Mouse (Mus musculus) hindlimb bud, embryonic 11.5 days (tissue): Measurements from ENCODE around the gene Hoxa11.

ENCODE experiments used
- DNase-seq: peaks from one replicate; pipeline ENCODE4 v3.0.0-alpha.2; 2012; ENCODE audit warnings: low read depth, low spot score; ENCODE audit errors: extremely low spot score

Hoxa11 gene

DNA sequence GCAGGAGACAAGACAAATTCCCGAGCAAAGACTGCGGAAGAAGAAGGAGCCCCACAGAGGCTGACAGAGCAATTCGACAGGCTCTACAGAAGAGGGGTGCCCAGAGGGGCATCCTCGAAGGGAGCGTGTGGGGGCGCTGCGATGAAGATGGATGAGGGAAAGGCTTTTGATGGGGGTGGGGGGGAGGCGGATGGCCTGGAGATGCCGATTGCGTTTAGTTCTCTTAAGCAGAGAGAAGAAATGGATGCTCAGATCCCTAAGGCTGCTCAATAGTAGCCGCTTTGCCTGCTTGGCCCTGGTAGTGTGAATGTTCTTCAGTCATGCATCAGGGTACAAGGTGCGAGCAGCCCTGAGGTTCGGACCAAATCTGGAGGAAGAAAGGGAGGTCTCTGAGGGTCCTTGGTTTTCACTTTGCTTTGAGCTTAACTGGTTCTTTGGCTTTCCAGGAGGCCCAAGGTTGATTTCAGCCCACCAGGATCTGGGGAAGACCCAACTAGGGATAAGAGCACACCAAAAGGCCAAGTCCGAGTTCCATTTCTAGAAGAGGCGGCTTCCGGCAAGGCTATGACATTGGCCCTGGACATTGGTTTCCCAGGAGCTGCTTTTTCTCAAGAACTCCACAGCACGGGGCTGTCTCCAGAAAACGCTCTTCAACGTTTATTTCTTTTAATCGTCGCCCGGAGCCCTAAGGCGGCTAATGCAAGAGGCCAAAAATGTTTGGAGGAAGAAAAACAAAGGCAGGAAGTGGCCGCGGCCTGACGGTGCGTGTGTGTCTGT lies 3.2 kb upstream of the Hoxa11 start:
- DNase-seq = no peak

DNA sequence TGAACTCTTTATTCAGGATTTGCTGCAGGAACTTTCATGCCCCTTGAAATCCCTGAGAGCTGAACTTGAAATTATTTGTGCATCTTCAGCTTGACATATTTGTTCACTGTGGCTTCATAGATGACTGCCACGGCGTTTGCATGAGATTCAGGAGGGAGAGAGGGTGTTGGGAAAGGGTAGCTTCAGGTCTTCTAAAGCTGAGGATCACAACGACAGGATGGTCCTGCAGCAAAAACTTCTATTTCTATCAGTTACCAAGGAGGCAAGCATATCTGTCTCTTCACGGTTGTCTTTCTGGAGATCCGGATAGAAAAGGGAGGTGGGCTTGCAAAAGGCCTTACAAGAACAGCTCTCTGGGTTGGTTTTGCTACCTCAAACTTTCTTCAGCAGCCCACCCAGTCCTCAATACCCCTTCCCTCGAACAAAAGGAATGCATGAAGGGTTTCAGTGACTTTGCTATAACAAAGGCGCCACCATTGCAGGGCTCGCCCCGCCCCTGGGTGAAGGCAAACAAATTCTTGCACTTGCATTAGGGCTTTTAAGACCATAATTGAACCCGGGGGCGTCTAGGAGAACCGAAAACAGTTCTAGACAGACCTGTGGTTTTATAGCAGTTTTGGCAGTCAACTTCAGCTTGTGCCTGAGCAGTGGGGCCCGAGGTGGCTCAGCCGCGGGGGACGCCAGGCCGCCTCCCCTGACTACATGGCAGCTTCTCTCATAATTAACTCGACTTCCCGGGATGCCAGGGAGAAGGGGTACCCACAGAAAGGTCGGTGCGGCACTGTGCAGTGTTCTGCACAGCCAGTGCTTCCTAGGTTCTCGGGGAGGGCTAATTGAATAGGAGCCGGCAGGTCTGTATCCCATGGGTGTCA lies 2.4 kb upstream of the Hoxa11 start:
- DNase-seq = no peak

DNA sequence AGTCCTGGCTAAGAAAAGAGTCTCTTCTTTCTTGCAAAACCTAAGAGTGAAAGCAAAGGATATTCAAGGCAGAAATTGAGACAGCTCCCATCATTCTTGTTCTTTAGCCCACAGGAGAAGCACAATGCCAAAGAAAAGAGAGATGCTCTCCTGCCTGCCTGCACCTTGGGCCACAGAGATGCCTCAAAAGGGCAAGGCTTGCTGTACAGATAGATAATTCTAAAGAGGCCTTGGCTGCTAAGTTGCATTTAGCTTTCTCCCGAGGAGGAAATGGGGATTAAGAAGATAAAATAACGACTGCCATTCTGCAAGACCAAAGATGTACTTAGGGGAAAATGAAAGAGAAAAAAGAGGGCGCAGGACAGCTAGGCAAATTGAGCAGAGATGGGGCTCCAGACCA lies 1.3 kb upstream of the Hoxa11 start:
- DNase-seq = no peak

DNA sequence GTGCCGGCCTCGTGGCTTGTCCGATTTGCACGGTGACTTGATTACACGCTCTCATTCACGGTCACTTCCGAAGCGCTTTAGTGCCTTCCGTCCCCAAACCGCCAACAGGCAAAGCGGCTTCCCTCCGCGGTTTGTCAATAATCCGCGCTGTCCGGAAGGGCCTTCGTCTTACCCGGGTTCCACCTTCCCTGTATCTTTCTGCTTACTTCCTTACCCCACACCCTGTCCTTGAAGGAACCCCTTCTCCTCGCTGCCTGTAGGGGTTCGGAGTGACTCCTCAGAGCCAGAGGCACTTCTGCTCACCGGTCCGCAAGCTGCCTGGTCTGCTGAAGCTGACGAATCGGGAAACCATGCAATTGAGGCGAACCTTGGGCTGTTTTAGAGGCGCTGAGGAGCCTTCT lies 793 bp upstream of the Hoxa11 start:
- no peak for DNase-seq

DNA sequence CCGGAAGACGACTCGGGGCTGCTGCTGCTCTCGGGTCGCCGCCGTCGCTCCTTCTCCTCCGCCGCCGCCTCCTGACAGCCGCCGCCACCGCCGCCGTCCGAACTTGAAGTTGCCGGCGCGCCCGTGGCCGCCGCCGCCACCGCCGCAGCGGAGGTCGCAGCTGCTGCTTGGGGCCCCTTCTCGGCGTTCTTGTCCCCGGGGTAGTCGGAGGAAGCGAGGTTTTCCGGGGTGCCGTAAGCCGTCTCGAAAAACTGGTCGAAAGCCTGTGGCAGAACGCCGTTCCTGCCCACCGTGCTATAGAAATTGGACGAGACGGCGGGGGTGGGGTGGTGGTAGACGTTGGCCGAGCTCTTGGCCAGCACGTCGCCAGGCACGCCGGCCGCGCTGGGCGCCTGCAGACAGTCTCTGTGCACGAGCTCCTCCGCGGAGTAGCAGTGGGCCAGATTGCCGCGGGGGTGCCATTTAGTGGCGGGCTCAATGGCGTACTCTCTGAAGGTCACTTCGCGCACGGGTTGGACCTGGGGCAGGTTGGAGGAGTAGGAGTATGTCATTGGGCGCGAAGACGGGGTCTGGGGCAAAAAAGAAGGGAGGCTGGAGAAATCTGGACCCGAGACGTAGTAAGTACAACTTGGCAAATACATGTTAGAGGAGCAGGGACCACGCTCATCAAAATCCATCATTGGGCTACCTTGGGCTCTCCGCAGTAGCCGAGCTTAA lies 412 bp downstream of the Hoxa11 start:
- no peak for DNase-seq

DNA sequence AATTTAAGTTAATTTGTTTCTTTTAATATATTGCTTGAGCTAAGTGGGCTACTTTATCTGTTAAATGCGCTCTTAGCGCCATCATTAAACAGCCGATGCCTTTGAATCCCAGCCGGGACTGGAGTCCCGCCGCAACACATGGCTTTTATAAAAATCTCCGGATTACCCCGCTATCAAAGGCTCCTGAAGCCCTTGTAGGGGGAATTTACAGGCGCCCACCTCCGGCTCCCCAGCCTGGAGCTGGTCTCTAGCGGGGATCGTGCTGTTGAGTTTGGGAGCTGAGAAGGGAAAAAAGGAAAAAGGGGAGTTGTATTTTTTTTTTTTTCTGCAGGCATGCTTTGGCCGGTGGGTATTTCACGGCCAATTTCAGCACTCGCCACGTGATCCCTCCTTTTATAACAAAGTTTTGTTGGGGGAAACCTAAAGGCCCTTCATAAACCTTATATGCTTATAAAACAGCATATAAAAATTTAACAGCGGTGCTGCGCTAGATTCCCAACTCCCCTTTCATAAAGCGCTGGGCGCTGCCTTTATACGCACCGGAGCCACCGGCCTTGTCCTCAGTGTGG lies 1.1 kb downstream of the Hoxa11 start:
- DNase-seq = no peak

DNA sequence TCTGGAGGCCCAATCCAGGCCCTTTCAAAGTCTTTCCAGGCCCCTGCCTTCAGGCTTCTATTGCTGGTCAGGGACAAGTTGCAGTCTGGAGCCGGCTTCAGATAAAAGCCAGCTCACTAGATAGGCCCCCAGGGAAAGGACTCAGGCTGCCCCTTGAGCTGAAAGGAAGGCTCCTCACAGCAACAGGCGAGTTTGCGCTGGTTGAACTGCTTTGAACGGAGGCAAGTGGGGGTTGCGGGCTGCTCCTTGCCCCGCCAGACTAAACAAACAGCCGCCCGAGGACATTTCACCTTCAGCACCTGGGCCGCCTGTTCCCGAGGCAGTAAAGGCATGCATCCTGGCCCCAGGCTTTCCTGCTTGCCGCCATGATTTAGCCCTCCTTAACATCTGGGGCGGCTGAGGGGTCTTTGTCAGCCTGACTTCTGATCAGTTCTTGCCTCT lies 1.9 kb downstream of the Hoxa11 start:
- no peak for DNase-seq

DNA sequence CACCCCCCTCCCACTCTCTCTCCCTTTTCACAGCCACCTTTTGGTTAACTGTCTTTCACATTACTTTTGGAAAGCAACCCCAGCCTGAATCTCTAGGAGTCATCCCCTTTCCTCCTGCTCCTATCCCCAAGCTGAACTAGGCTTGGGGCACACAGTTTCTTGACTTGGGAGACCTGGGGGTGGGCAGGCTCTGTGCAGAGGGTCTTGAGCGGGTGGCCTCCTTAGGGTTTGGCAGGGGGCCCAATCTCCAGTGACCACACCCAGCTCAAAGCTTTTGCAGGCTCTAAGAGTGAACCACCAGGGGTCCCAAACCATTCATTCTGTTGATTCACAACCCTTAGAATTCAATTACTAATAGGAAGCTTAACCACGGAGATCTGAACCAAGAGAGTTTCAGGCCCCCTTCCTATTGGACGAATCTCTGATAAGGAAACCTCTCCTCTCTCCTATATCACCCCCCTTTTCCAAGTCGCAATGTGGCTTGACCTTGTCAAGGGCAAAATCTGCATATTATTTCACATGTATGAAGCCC lies 2.7 kb downstream of the Hoxa11 start:
- no peak for DNase-seq

DNA sequence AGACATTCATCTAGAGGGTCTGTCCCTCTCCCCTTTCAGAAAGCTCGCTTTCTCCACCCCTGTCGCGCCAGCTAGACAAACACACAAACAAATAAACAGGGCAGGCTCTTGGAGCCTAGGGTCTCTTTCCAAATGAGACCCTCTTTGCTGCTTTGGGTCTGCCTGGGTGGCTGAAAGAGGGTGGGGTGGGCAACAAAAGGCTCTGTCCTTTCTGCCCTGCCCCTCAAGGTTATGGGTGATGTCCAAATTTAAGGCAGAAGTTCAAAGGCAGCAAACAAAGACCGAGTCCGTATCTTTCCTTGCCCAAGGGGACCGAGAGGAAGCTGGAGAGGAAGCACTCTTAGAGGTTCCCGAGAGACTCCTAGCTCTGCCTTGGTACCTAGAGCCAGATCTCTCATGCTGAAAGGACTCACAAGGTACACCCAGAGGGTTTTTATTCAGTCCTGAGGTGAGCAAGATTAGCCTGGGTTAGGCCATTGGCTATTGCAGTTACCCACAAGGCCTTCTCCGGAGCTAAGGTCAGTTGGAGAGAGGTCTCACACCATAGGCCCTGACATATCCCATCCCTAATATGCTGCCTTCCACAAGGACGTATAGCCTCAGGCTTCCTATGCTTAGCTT lies 4.5 kb downstream of the Hoxa11 start:
- no peak for DNase-seq

DNA sequence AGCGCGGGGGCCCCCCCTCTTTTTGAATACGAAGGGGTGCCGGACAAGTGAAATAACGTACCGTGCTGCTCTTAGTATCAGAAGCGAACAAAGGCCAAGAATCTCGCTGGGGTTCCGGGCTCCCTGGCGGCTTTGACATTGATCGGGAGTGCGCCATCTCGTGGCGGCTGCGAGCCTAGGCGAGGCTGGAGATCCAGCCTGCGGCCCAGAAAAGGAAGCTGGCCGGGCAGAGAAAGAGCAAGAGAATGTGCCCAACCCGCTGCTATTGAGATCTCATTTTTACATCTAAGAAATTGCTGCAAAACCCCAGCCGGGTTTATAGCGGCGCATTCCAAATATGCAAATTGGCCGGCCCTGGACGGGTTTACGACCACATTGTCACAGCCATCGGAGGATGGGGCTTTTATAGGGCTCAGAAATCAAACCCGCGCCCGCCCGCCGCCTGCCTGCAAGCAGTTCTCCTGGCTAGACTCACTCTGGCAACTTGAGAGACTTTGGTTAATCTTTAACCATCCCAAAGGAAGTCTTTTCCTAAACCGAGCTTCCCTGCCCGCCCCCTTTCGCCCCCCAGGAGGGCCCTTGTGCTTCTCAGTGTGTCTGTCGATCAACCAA lies 5.1 kb downstream of the Hoxa11 start, which contains the start of gene Hoxa10:
Gene Hoxa10 (minus strand): TSS at position 466 of the 612 bp plus-strand sequence.
- no peak for DNase-seq

DNA sequence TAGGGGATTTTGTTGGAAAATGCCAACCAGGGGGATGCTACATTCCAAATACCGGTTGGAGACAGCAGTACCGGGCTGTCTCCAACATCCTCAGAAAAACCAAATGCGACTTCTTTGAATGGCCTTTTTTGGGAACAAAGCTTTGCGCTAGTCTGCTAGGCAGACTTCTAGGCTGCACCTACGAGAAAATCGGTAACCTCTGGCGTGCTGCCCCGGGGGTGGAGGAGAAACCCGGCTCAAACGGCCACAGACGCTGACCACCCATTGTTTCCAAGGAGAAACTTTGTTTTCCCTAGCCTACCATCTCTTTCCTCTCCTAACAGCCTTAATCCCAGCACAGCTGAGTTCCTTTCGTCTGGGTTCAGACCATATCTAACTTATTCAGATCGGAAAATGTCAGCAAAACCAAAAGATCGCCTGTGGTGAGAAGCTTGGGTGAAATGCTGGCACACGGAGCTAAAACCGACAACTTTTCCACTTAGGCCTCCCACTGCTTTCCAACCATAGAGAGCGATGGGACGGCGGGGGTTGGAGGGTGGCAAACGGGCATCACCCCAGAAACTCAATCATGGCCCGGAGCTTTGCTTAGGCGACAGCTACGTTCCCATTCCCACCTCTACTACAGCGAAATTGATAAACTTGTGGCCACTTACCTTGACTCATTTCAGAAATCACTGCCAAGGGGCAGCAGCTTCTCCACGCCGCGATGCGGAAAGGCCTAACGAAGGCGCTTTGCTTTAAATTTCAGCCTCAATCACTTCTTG lies 5.8 kb downstream of the Hoxa11 start:
- no peak for DNase-seq

DNA sequence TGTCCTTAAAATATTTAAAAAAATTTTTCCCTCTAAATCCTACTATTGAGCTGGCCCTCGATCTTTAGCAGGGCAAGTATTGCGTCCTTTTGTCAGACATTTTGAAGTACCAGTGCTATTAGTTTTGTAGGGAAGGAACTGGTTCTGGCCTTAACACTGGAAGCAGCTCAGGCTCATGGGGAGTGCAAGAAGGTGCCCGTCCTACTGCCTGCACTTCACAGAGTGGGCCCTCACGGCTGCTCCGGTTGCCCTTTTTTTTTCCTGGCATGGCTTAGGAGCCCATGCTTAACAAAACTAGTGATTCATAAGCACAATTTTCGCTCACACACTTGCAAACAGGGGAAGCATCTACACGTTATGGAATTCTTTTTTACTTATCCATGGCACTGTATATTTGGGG lies 6.6 kb downstream of the Hoxa11 start:
- no peak for DNase-seq

DNA sequence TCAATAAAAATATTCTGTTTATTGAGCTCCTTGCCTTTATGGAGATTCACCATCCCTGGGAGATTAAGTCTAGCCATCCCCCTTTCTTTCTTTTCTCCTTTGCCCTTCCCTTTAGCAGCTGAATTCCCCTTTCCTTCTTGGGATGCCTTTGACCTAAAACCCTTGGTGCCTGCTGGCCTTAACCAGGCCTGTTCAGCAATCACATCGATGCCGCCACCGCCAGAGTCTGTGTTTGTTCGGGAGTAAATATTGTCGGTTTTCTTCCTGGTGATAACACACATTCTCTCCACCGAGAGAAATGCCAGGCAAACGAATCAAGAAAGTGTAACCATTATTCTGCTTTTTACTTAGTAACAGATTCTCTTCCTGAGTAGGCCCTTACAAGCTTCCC lies 7.5 kb downstream of the Hoxa11 start:
- no peak for DNase-seq

DNA sequence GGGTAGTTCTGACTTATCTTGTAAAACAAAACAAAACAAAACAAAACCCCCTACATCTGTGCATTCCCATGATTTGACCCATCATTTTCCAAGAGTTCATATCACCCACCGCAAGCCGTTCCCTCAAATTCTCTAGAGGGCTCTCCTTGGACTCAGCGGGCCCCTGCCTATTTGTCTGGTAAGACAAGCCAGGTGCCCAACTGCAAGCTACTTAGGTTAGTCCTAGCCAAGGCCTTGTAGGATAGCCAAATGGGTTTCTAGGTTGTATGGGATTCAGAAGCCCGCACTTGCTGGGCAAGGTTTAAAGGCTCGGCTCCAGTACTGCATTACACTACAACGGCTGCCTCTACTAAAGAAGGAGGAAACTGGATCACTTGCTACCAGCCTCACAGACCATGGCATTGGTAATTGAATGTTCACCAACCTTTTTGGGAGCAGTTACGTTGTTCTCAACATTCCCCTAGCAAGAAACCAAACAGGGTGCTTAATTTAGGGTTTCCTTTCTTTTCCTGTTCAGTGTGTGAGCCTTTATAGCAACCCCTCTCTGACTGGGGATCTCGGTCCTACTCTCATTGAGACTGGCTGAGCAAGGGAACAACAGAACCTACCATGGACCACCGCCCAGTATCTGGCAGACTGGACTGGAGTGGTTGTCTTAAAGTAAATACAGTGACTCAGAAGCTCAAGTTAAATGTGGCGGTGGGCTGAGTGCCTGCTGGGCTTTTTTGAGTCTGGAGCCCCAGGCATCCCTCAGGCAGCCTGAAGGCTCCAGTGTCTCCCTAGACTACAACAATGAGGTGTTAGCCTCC lies 8.1 kb downstream of the Hoxa11 start:
- no peak for DNase-seq

DNA sequence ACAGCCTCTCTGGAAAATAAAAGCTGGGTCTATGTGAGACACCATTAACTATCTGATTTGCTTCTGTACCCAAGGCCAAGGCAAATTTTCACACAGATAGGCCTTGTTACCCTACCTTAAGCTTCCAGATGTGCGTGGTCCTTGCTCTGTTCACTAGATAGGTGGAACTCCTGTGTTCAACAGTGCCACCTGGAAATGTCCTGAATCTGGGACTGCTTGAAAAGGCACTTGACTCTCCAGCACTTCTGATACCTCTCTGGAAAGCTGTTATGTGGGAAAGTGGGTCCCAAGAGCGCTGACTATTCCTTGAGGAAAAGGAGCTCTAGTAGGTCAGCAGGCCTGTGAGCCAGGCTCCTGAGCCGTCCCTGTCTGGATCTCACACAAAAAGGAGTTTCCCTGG lies 8.8 kb downstream of the Hoxa11 start:
- DNase-seq = no peak

DNA sequence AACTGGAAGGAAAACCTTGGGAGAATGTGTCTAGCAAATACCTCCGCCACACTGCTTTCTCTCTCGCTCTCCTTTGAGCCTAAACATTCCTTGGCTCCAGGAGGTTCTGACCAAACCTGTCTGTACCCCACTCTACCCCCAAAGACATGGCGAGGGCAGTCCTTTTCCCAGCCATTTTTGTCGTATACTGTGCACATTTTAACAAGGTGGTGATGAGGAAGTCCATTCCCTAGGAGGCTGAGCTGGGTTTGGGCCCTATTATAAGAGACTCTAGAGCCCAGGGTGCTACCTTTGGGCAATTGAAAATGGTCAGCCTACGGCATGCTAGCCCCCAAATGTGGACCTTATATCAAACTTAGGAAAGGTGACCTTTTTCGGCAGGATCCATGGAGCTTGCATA lies 9.7 kb downstream of the Hoxa11 start:
- no peak for DNase-seq

DNA sequence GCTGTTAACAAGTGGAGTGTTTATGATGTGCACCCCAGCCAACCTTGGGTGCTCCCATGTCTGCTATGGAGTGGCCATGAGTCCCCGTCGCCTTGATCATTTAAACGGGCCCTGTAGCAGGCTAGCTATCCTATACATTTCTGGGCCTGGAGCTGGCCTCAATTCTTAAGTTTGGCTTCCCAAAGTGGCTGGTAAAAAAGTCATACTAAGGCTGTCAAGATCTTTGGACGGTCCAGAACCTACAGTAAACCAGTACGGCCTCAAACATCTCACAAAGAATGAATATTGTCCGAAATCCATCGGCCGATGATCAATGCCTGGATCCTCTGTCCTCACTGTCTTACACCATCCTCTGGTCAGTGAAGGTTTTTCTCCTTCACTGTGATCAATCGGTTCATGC lies 10.3 kb downstream of the Hoxa11 start:
- DNase-seq = no peak

DNA sequence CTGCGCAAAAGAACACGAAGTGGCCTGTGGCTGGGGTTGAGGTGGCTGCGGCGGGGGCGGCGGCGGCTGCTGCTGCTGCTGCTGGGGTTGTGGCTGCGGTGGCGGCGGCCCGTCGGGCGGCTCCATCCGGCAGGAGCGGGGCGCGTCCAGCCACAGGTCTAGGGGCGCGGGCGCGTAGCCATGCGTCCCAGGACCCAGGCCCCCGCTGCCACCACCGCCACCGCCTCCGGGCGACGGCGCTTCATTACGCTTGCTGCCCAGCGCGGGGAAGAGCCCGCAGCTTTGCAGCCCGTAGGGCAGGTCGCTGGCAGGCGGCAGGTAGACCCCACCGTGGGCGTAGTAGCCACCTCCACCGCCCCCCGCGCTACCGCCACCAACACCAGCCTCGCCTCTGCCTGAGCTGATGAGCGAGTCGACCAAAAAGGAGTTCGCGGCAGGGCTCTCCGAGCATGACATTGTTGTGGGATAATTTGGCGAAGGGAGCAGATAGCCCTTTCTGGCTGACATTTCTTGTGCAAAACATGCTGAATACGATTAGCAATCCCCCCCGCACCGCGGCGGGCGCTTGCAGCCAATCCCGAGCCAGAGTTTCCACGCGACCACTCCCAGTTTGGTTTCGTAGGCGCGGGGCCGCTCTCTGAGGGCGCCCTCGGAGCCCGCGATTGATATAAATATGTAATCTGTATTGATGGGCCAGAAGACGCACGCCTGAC lies 11.0 kb downstream of the Hoxa11 start:
- no peak for DNase-seq
